Mouse (Mus musculus) bone marrow, adult 2 months (tissue): Measurements from ENCODE around the gene Hsf2.

Experiments used
- CTCF ChIP-seq: fragments of 200-500 bp; IDR thresholded peaks from 2 replicates; pipeline ENCODE4 v1.5.1; 2011; ENCODE audit warnings: low read length, control low read depth; ENCODE audit not compliant: control insufficient read depth, insufficient read depth
- POLR2A ChIP-seq: fragments of 200-500 bp; IDR thresholded peaks from 2 replicates; pipeline ENCODE4 v1.6.1; 2011; ENCODE audit warnings: low read depth, mild to moderate bottlenecking, control low read depth, low read length, borderline replicate concordance; ENCODE audit not compliant: control insufficient read depth

- TF ChIP-seq CTCF (no peak), POLR2A (no peak)
These were observed 20.4 kb upstream of the Hsf2 start for GRCm38 (mm10) chr10:57465768-57466167.
